Mouse (Mus musculus) testis, adult 2 months (tissue): Measurements from ENCODE around the gene Rpusd2. TPM values are rescaled to one million over a fixed set of nuclear protein-coding genes. Genes with fewer than 3 reads are reported as not detected.
"Not testable (repeated sequence)": the region's sequence is repeated elsewhere in the genome, so short reads cannot be mapped to it uniquely, and the experiment has no call there.

Experiments
- H3K27ac ChIP-seq: fragments of 200-500 bp; 2 replicates; pipeline ENCODE4 v1.5.1; 2012; ENCODE audit warnings: low read depth, low read length; ENCODE audit not compliant: control insufficient read depth, insufficient read depth
- H3K27me3 ChIP-seq: fragments of 200-500 bp; 2 replicates; pipeline ENCODE4 v1.6.1; 2012; ENCODE audit warnings: mild to moderate bottlenecking, low read length, moderate library complexity; ENCODE audit not compliant: control insufficient read depth, insufficient read depth
- H3K36me3 ChIP-seq: fragments of 200-500 bp; 2 replicates; pipeline ENCODE4 v1.6.1; 2012; ENCODE audit warnings: mild to moderate bottlenecking, low read length; ENCODE audit not compliant: control insufficient read depth, insufficient read depth
- H3K4me1 ChIP-seq: fragments of 200-500 bp; 2 replicates; pipeline ENCODE4 v1.6.1; 2012; ENCODE audit warnings: low read length; ENCODE audit not compliant: control insufficient read depth, insufficient read depth
- H3K4me3 ChIP-seq: fragments of 200-500 bp; 2 replicates; pipeline ENCODE4 v1.5.1; 2012; ENCODE audit warnings: low read depth, mild to moderate bottlenecking, low read length, moderate library complexity, mixed read lengths; ENCODE audit not compliant: control insufficient read depth
- CTCF ChIP-seq: fragments of 200-500 bp; IDR thresholded peaks from 2 replicates; pipeline ENCODE4 v1.5.1; 2012; ENCODE audit warnings: low read depth, mild to moderate bottlenecking, inconsistent platforms, low read length, moderate library complexity; ENCODE audit not compliant: control insufficient read depth, insufficient read depth, insufficient replicate concordance
- POLR2A ChIP-seq: fragments of 200-500 bp; IDR thresholded peaks from 2 replicates; pipeline ENCODE4 v1.6.1; 2012; ENCODE audit warnings: low read depth, mild to moderate bottlenecking, inconsistent platforms, low read length, moderate library complexity; ENCODE audit not compliant: control insufficient read depth
- polyA plus RNA-seq: library from polyadenylated mRNA; depleted of rRNA; stranded (reverse); fragments of >200 nt; gene quantifications from 2 replicates; pipeline ENCODE4 v1.2.3, GENCODE M21; 2012

Gene Rpusd2
- polyA plus RNA-seq, 1 experiment: 4.8 TPM

DNA sequence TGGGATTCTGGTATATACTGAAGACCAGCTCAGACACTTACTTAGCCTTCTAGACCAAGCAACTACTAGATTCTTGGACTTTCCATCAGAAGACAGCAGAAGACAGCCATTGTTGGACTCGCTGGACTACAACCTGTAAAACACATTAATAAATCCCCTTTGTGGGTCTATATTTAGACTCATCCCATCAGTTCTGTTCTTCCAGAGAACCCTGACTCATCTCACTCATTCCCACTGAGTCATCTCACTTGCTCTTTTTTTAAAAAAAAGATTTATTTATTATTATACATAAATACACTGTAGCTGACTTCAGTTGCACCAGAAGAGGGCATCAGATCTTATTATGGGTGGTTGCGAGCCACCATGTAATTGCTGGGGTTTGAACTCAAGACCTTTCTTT, 25.2 kb upstream of the Rpusd2 start:
- no peaks in the 10 kb centered on the region for H3K36me3 ChIP-seq
- no peaks in the 10 kb centered on the region for H3K27me3 ChIP-seq
- TF ChIP-seq POLR2A (no peak), CTCF (no peak)
- H3K4me1 ChIP-seq: no peaks in the 10 kb centered on the region
- no peak overlapping the region for H3K4me3 ChIP-seq
- no peak overlapping the region for H3K27ac ChIP-seq

DNA sequence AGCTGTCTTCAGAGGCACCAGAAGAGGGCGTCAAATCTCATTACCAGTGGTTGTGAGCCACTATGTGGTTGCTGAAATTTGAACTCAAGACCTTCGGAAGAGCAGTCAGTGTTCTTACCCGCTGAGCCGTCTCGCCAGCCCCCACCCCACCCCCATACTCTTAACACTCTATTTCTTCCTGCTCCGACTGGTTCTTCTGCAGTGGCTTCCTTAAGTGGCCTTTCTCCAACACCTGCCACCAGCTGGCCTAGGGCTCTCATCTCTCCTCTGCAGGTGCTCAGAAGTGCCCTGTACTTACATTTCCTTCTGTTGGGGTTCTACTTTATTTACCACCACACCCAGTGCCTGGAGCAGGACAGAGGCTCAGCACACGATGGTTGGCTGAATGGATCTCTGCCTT, 19.6 kb upstream of the Rpusd2 start:
- no peak for TF ChIP-seq CTCF
- no peak for TF ChIP-seq POLR2A
- Histone ChIP-seq H3K27ac (no peak overlapping the region), H3K4me1 (no peaks in the 10 kb centered on the region; the same call in 1 of the 2 replicates), H3K4me3 (no peak overlapping the region), H3K36me3 (no peaks in the 10 kb centered on the region), H3K27me3 (no peaks in the 10 kb centered on the region)

DNA sequence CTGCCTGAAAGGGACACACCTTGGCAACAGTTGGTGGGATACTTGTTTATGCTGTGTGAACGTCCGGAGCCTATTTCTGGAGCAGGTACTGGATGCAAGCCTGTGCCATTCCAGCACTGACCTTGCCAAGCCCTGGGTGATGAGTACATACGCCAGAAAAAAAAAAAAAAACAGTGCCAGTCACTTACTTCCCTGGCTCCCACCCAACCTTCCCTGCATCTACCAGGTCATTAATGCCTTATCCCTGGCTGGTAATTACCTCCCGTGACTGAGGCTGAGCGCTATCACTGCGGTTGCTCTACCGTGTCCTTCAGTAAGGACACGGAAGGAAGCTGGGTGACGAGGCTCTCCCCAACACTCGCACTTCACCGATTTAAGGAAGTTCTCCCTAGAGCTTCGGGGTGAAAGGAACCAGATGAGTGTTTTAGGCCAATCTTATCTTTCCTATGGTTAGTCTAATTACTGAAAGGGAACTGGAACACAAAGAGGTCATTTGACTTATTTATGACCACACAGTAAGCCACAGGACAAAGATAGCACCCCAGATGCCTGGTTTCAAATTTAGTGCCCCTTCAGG, 18.9 kb upstream of the Rpusd2 start:
- no peaks in the 10 kb centered on the region for H3K36me3 ChIP-seq
- no peak overlapping the region for H3K4me3 ChIP-seq
- no peaks in the 10 kb centered on the region for H3K27me3 ChIP-seq
- H3K4me1 ChIP-seq: no peaks in the 10 kb centered on the region; the same call in 1 of the 2 replicates
- no peak overlapping the region for H3K27ac ChIP-seq
- TF ChIP-seq CTCF (no peak), POLR2A (no peak)

DNA sequence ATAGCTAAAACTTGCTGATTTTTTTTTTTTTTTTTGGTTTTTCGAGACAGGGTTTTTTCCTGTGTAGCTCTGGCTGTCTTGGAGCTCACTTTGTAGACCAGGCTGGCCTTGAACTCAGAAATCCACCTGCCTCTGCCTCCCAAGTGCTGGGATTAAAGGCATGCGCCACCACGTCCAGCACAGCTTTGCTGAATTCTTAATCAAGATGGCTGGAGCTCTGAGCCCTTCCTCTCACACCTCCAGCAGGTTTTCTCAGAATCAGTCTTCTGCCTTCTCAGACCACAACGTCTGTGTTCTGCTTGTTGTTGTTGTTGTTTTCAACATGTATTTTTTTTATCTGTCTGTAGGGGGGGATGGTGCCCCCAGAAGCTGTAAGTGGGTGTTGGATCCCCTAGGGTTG, 18.3 kb upstream of the Rpusd2 start:
- H3K36me3 ChIP-seq, H3K27me3 ChIP-seq, H3K4me3 ChIP-seq, H3K4me1 ChIP-seq, H3K27ac ChIP-seq: not testable (repeated sequence)

DNA sequence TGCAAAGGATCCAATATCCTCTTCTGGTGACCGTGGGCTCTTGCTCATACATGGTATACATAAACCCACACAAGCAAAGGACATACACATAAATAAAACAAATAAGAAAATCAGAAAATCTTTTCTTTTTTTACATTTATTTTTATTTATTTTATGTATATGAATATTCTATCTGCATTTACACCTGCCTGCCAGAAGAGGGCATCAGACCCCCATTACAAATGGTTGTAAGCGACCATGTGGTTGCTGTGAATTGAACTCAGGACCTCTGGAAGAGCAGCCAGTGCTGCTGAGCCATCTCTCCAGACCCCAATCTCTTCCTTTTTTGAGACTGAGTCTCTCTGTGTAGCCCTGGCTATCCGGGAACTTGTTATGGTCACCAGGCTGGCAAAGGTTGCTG, 16.9 kb upstream of the Rpusd2 start:
- Histone ChIP-seq H3K4me1 (no peaks in the 10 kb centered on the region; the same call in 1 of the 2 replicates), H3K36me3 (no peaks in the 10 kb centered on the region), H3K4me3 (no peak overlapping the region), H3K27ac (no peak overlapping the region), H3K27me3 (no peaks in the 10 kb centered on the region)
- no peak for TF ChIP-seq CTCF
- TF ChIP-seq POLR2A: no peak

DNA sequence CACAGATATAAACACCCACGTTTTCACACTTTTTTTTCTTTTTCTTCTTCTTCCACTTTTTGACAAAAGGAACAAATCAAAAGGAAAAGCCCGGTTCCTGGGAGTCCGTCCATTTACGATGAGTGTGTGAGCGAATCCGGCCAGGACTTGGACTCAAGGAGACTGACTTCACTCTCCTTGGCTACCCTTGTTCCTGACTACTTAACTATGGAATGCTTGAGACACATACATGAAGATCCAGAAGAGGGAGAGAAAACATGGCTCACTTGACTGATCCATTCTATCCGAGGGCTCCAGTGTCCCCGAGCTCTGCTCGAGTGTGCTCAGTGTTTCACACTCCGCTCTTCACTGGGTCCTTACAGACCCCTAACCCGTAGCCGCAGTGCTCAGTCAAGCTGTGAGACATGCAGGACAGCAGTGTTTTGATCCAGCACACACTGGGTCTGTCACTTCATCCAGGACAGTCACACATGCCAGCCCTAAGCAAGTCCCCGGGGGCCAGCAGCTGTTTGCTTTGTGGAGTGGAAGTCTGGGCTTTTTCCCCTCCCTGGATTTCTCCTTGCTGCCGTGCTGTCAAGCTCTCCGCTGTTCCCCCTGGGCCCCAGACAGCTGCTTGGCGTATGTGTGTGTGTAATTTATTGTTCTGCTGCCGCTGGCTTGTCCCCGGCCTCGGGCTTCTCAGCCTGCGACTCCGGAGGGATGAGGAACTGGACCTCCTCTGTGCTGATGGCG, 16.0 kb upstream of the Rpusd2 start:
- no peak overlapping the region for H3K4me3 ChIP-seq
- no peaks in the 10 kb centered on the region; the same call in 1 of the 2 replicates for H3K4me1 ChIP-seq
- no peaks in the 10 kb centered on the region for H3K27me3 ChIP-seq
- TF ChIP-seq POLR2A: no peak
- no peak for TF ChIP-seq CTCF
- H3K27ac ChIP-seq: no peak overlapping the region
- H3K36me3 ChIP-seq: no peaks in the 10 kb centered on the region

DNA sequence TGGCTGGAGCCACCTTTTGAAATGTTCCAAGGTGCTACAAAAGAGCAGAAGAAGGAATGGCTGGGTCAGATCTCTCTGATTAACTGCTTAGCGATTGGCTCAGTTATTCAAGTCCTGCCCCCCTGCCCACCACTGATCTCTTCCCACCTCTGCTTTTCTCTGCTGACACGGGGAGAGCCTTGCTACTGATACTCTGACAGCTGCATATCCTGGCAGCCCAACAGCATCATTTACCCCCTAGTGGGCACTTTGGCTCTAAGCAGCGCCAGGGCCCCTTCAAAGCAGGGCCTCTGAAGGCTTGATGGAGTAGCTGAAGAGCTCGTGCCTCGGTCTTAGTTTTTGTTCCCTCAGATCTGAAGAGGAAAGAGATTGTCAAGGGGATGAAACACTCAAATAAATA, 15.5 kb upstream of the Rpusd2 start:
- TF ChIP-seq POLR2A (no peak), CTCF (no peak)
- Histone ChIP-seq H3K36me3 (no peaks in the 10 kb centered on the region), H3K27me3 (no peaks in the 10 kb centered on the region), H3K4me1 (no peaks in the 10 kb centered on the region; the same call in 1 of the 2 replicates), H3K4me3 (no peak overlapping the region), H3K27ac (no peak overlapping the region)
